Mouse (Mus musculus) CH12.LX (cell line): ENCODE measurements at regions not wholly inside any gene's neighbourhood (a gene's known extent, or its start where the extent isn't known, plus 50 kb on each side); places are given as distances from the start of the nearest gene placed in this dataset.

Experiments
- CTCF ChIP-seq, 2 experiments: IDR thresholded peaks in 1 of 2; conservative IDR thresholded peaks in 1 of 2; 2 replicates each; pipeline ENCODE4 v1.5.1; 2011 to 2012; ENCODE audit warnings: low read depth in 2 of 2, low read length in 2 of 2, improper control_type of control experiment in 1 of 2, inconsistent platforms in 1 of 2, mild to moderate bottlenecking in 1 of 2, moderate library complexity in 1 of 2
- GABPA ChIP-seq: IDR thresholded peaks from 2 replicates; pipeline ENCODE4 v1.6.1; 2012; ENCODE audit warnings: low read depth, low read length, improper control_type of control experiment, inconsistent platforms; ENCODE audit not compliant: insufficient replicate concordance
- MAX ChIP-seq: IDR thresholded peaks from 2 replicates; pipeline ENCODE4 v1.6.1; 2011; ENCODE audit warnings: low read length, improper control_type of control experiment
- POLR2A ChIP-seq: IDR thresholded peaks from 2 replicates; pipeline ENCODE4 v1.6.1; 2011; ENCODE audit warnings: low read depth, mild to moderate bottlenecking, improper control_type of control experiment, low read length

- TF ChIP-seq CTCF (conservative IDR thresholded peaks at IDR 0.05 in 1 of 2, IDR thresholded peaks at IDR 0.05 in 1 of 2; ENCODE audit: low read depth in 2 of 2, low read length in 2 of 2) (no peak), GABPA (no peak), MAX (0 out of 2 replicates have a peak, but pooled peaks have one; percentile 20), POLR2A (no peak)
Observed at GRCm38 (mm10) chr8:128078740-128079139, 279.7 kb upstream of the Nrp1 start.
